Mouse (Mus musculus) kidney, adult 8-10 months (tissue): ENCODE data around the gene Plk5.

Experiments used
- DNase-seq, 2 experiments: peaks; one replicate each; pipeline ENCODE4 v3.0.0; 2022

Gene Plk5

DNA sequence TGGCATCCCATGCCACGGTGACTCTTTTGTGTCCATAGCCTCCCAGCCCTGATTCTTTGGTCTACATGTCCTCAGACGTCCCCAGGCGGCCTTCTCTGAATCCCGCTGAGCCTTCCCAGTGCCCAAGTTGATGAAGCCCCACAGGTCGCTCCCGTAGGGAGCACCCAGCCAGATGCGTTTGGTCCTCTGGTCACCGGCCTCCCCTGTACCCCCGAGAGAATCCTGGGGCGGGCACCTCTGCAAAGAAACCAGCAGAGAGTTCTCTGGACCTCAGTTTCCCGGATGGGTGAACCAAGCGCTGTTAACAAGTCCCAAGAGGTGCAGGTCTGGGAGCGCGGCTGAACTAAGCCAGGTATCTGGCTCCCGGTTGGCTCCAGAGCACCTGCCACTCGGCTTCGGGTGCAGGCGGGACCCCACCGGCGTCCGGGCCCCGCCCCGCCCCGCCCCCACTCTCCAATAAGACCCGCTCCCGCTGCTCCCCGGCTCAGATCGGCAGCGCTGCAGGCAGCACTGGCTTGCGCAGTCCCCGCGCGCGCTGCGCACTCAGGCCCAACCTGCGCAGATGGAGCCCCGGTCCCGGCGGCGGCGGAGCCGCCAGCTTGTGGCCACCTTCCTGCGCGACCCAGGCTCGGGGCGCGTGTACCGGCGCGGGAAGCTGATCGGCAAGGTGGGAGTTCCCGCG, at the start of gene Plk5:
Gene Plk5 (plus strand): TSS at position 459 of the 682 bp plus-strand sequence.
- DNase-seq = no peak

DNA sequence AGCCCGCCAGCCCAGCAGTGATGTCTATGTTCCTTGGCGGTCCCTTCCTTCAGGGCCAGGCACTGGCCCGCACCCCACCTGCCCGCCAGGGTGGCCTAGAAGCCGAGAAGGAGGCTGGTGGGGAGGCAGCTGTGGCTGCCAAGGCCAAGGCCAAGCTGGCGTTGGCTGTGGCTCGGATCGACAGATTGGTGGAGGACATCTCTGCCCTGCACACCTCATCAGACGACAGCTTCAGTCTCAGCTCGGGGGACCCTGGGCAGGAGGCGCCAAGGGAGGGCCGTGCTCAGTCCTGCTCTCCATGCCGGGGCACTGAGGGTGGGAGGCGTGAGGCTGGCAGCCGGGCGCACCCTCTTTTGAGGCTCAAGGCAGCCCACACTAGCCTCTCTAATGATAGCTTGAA, 44.7 kb upstream of the Plk5 start:
- no peak for DNase-seq

DNA sequence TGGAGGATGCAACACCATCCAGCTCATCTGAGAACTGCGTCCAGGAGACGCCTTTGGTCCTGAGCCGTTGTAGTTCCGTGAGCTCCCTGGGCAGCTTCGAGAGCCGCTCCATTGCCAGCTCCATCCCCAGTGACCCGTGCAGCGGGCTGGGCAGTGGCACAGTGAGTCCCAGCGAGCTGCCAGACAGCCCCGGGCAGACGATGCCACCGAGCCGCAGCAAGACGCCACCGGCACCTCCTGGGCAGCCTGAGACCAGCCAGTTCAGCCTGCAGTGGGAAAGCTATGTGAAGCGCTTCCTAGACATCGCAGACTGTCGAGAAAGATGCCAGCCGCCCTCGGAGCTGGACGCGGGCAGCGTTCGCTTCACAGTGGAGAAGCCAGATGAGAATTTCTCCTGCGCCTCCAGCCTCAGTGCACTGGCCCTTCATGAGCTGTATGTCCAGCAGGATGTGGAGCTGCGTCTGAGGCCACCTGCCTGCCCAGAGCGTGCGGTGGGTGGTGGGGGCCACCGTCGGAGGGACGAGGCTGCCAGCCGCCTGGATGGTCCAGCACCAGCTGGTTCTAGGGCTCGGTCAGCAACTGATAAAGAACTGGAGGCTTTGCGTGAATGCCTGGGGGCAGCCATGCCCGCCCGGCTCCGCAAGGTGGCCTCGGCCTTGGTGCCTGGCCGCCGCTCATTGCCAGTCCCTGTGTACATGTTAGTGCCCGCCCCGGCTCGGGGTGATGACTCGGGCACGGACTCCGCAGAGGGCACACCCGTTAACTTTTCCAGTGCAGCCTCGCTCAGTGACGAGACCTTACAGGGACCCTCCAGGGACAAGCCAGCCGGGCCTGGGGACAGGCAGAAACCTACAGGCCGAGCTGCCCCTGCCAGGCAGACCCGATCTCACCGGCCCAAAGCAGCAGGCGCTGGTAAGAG, 43.4 kb upstream of the Plk5 start:
- no peak for DNase-seq

DNA sequence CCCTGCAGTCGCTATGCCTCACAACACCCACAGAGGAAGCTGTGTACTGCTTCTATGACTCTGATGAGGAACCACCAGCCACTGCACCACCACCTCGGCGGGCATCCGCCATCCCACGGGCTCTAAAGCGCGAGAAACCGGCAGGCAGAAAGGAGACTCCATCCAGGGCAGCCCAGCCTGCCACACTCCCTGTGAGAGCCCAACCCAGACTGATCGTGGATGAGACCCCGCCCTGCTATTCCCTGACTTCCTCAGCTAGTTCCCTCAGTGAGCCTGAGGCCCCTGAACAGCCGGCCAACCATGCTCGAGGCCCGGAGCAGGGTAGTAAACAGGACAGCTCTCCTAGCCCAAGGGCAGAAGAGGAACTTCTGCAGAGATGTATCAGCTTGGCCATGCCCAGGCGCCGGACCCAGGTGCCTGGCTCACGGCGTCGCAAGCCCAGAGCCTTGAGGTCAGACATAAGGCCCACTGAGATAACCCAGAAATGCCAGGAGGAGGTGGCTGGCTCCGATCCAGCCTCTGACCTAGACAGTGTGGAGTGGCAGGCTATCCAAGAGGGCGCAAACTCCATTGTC, 42.5 kb upstream of the Plk5 start:
- no peak for DNase-seq

DNA sequence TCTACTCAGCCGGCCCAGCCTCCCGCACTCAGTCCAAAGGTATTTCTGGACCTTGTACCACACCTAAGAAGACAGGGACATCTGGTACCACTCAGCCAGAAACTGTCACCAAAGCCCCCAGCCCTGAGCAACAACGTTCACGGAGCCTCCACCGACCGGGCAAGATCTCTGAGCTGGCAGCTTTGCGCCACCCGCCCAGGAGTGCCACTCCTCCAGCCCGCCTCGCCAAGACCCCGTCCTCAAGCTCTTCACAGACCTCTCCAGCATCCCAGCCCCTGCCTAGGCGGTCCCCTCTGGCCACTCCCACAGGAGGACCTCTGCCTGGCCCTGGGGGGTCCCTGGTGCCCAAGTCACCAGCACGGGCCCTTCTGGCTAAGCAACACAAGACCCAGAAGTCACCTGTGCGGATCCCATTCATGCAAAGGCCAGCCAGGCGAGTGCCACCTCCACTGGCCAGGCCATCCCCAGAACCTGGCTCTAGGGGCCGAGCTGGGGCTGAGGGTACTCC, 41.7 kb upstream of the Plk5 start:
- no peak for DNase-seq

DNA sequence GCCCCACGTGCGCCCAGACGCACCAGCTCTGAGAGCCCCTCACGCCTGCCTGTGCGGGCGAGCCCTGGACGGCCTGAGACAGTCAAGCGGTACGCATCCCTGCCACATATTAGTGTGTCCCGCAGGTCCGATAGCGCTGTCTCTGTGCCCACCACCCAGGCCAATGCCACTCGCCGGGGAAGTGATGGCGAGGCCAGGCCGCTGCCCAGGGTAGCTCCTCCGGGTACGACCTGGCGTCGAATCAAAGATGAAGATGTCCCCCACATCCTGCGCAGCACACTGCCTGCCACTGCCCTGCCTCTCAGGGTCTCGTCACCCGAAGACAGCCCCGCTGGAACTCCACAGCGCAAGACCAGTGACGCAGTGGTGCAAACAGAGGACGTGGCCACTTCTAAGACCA, 40.9 kb upstream of the Plk5 start:
- DNase-seq = no peak

DNA sequence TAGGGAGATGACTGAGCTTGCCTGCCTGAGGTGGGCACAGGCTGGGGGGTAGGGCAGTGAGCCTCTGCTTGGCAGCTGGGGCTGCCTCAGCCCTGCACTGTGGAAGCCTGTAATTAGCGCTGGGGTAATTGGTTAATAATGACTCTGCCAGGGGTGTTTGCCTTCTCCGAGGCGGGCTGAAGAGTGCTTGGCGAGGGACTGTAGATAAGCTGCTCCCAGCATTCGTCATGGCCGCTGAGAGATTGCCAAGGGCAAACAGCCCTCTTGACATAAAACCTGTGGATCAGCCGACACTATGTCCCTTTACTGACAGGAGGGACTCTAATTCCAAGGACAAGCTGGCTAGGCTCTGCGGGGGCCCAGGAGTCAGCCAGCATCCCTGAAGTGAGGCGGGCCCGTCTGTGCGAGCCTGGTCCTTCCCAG, 39.9 kb upstream of the Plk5 start:
- no peak for DNase-seq

DNA sequence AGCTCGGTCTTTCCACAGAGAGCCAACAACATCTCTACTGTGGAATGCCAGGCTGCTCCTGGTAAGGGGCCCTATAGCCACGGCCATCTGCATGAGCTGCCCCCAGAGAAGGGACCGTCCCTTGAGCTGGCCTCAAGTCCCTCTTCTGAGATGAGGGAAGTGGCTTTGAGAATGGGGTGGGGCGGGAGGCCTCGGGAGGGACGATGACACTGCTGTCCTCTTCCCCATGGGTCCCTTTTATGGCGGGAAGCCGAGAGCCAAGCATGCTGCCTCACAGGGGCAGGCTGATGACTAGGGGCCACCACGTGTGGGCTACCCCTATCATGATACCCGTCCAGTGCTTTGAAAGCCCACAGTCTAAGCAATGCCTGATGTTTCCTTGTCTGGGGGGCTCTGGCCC, 39.2 kb upstream of the Plk5 start:
- no peak for DNase-seq

DNA sequence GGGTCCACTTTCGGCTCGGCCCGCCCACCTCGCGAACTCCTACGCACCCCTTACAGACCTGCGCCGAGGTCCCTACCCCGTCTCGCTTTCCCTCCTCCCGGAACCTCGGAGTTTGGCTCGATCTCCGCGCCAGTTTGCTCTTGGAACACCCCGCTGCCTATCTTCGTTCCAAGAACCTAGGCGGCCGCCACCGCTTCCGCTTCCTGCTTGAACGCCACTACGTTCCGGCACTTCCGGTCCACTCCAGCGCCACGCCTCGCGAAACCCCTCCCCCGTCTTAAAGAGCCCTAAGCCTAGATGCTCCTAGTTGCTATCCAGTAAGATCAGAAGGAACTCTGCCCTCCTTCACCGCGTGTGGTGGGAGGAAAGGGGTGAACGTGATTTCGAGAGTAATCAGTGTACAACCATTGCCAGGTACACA, 35.9 kb upstream of the Plk5 start, which contains the start of gene 2310011J03Rik:
Gene 2310011J03Rik (minus strand): TSS at position 198 of the 421 bp plus-strand sequence.
- DNase-seq = peak; percentile 91 to 96

DNA sequence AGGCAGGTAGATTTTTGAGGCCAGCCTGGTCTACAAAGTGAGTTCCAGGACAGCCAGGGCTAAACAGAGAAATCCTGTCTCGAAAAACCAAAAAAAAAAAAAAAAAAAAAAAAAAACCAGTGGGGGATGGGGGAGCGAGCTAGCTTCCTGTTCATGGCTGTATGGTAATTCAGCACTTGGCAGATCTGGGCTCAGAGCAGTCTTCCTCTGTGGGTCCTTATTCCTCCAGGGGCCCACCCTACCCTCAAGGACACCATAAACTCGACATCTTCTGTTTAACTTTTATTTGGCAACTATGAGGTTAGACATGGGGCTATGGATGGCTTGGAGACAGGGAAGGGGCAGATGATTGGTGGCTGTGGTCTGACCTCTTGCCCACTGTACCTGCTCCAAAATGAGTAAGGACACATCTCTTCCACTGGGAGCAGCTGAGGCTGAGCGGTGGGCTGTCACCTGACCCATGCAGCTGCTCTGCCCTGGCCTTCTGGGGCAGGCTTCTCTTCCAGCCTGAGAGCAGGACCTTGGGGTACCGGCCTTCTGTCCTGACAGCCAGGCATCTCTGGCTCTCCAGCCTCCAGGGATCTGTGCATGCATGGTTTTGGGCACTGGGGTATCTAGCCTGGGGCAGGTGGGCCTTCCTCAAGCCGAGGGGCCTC, 35.1 kb upstream of the Plk5 start:
- DNase-seq = no peak

DNA sequence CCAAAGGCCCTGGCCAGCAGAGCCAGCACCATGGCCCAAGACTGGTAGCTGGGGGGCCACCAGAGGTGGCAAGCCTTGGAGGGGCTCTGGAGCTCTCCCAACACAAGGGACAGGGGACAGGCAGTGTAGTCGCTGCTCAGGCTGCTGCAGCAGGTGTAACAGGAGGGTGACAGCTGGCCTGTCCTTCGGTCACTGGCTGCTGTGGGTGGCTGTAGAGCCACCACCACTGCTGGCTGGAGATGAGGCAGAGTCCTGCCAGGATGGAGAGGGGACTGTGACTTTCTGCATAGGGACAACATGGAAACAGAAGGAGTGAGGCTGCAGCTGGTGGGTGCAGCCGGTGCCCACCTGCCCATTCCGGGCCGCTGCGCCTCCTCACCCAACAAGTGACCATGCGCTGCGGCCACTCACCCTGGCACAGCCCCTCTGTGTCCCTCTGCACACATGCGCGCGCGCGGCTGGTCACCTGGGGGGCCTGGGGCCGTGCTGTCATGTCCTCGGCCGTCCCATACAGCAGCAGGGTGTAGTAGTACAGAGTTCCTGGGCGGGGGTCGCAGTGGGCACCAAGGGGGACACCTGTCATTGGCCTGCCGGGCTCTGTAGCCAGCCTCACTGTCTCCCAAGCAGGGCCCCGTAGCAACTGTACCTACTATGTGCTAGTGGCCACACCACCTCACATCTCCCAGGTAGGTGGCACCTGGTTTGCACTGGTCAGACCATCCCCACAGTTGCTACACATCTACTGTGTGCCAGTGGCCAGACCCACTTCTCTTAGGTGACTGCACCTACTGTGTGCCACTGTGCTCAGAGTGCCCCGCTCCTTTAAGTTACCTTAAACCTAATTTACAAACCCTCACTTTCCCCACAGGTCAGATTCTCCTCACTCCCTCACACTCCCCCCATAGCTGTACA, 34.3 kb upstream of the Plk5 start:
- DNase-seq = no peak

DNA sequence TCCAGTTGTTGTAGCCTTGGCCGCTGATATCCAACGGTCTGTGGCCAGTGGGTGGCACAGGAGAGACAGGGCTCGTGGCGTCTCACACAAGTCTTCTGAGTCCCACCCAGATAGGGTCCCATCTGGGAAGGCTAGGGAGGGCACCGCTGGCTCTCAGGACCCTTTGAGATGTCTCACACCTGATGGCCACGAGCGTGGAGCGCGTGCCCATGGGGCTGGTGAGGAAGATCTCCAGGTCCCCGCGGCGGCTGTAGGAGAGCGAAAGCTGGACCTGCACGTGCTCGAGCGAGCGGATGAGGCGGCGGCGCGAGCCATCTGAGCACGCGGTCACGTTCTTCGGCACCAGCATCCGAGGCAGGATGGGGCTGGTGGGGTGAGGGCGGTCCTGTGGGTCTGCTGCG, 33.4 kb upstream of the Plk5 start:
- no peak for DNase-seq

DNA sequence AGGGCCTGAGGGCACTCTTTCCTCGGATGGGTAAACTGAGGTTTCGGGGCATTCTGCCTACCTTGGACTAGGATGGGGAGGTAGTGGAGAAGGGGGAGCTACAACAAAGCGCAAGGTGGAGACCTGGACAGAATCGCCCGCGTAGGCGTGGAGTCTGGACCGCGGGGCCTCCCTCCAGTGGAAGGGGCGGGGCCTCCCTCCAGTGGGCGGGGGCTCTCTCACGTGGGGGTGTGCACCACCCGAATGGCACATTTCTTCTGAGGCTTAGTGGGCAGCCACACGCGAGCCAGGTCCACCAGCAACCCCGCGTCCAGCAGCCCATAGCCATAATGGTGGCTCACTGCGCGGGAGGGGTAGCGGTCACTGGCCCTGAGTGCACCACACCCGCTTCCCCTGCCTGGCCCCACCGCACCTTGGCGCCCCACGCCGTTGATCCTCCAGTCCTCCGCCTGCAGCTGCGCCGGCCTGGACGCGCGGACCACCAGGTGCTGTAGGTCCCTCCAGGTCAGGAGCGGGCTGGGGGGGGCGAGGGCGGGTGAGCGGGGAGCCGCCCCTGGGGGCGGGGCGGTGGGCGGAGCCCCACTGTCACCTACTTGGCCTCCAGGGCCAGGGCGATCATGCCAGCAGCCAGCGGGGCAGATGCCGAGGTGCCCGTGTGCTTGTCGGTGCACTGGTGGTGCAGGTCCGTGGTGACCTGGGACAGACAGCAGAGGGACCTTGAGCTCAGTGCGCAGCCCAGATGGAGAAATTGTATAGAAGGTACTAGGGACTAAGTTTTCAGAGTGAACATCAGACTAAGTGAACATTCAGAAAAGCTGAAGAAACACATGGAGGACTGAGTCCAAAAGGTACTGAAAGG, 32.8 kb upstream of the Plk5 start:
- peak; percentile 79 to 86 for DNase-seq

DNA sequence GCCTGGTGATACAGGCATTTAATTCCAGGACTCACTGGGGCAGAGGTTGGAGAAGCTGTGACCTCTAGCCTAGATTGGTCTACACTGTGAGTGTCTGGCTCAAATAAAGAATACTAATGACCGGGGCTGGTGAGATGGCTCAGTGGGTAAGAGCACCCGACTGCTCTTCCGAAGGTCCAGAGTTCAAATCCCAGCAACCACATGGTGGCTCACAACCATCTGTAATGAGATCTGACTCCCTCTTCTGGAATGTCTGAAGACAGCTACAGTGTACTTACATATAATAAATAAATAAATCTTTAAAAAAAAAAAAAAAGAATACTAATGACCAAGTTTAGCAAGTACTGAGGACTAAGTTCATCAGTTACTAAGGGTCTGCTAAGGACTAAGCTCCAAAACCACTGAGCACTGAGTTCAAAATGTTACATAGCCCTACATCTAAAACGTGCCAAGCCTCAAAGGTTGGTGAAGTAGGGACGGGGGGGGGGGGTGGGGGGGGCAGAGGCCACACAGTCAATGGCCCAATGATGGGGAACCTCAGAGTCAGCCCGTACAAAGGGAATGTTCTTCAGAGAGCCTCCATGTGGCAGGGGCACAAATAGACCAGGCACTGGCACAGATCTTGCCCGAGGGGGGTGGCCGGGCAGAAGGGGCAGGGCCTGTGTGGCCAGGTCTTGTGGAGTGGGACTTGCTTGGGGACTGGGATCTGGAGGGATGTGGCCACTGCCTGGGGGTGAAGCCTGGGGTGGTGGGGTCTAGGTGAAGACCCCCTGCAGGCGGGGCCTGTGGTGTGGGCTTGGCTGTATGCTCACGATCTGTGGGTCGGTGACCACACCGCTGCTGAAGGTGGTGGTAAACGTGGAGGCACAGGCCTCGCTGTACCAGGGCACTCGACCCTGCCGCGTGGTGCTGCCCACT, 31.9 kb upstream of the Plk5 start:
- peak in 1 of 2 experiments; percentile 50 for DNase-seq

DNA sequence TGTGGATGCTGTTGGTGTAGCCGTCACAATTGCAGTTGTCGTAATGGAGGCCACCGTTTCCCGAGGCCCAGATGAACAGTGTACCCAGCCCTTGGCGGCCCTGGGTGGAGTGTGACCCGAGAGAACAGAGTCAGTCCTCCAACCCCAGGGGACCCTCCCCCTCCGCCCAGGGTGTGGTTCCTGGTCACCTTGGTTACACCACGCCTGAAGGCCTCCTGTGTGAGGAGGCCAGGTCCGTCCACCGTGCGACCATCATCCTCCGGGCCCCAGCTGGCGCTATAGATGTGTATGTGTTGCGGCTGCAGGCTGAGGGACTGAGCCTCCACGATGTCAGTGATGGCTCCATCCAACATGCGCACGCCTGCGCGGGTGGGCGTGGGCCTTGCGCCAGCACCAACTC, 31.2 kb upstream of the Plk5 start:
- no peak for DNase-seq

DNA sequence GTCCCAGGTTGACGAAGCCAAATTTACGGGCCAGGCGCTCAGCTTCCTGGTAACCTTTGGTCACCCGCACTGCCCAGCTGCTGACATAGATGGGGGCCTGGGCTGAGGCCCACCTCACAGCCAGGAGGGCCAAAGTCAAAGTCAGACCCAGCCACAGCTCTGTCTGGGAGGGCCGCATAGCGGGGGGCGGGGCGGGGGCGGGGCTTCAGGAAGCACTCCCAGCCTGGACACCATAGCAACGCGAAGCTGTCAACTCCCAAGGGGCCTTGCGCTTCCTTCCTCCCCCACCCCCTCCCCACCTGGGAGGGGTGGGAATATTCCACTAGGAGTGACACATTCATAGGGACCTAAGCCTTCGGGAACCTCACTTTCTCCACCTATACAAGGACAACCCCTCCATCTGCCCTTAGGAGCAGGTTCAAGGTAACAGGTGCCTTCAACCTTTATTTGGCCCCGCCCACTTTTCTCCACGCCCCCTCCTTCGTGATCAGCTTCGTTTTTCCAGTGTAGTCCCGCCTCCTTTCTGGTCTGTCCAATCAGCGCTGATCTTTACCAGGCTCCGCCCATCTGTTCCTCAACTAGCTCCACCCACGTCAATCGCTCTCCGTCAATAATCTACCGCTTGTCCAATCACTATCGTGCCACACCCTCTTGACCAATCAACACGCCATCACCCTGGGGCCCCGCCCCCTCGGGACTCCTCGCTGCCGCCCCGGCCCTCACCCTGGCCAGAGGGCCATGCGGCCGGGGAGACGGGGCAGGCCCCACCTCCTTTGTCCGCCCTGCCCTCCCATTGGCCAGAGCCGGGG, 26.8 kb upstream of the Plk5 start, which contains the start of the genes Pcsk4 and Reep6:
Gene Pcsk4 (minus strand): TSS at position 226 of the 809 bp plus-strand sequence.
Gene Reep6 (plus strand): TSS at position 681 of the 809 bp plus-strand sequence.
- DNase-seq = peak; percentile 99

DNA sequence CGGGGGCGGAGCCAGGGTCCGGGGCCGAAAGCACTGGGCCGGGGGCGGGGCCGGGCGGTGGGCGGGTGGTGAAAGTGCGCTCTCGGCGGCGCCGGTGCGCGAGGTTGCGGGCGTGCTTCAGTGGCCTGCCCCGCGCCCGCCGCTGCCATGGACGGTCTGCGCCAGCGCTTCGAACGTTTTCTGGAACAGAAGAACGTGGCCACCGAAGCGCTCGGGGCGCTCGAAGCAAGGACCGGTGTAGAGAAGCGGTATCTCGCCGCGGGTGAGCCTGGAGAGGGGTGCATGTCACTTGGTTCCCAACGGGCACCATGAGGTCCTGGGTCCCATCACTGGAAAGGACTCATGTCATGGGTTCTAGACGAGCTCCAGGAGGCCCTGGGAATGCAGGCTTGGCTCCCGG, 26.2 kb upstream of the Plk5 start:
- DNase-seq = no peak

DNA sequence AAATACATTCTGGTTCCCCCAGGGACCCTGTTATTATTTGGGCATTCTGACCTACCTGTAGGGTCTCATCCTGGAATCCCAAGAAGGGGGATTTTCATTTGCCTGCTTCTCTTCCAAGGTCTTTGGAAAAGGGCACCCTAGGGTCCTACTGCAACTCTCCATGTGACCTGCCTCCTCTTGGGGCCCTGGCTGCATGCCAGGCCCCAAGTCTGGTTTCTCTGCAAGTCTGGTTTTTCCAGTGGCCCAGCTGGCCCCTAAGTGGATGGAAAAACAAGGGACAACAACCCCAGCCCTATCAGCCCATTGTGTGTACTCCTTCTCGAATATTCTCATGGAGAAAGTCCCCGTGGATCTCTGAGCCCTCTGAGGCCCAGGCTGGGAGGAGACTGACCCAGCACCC, 25.4 kb upstream of the Plk5 start:
- DNase-seq = no peak
